Mouse (Mus musculus) hindbrain, postnatal 0 days (tissue): Measurements from ENCODE around the gene Lrfn1. TPM values are rescaled to one million over a fixed set of nuclear protein-coding genes. Genes with fewer than 3 reads are reported as not detected.

ENCODE experiments used
- ATAC-seq: fragments of 200-750 bp; cut with Nextera tagmentation; 2 replicates; pipeline ENCODE4 v1.8.0; 2017; ENCODE audit warnings: mild to moderate bottlenecking, moderate TSS enrichment, moderate library complexity
- DNase-seq: peaks from one replicate; pipeline ENCODE4 v3.0.0-alpha.2; 2015; ENCODE audit warnings: low spot score
- H3K27ac ChIP-seq: fragments of 300-500 bp; sonication (generic); 2 replicates; pipeline ENCODE4 v1.5.1; 2014; ENCODE audit warnings: mild to moderate bottlenecking
- H3K27me3 ChIP-seq: fragments of 300-500 bp; sonication (generic); 2 replicates; pipeline ENCODE4 v1.6.1; 2014; ENCODE audit warnings: low read length, mixed read lengths; ENCODE audit not compliant: insufficient read depth
- H3K36me3 ChIP-seq: fragments of 300-500 bp; sonication (generic); 2 replicates; pipeline ENCODE4 v1.6.1; 2014; ENCODE audit warnings: low read length, mixed read lengths; ENCODE audit not compliant: insufficient read depth
- H3K4me1 ChIP-seq: fragments of 300-500 bp; sonication (generic); 2 replicates; pipeline ENCODE4 v1.6.1; 2014; ENCODE audit warnings: antibody characterized with exemption, low read length, mixed read lengths; ENCODE audit not compliant: insufficient read depth
- H3K4me2 ChIP-seq: fragments of 300-500 bp; sonication (generic); 2 replicates; pipeline ENCODE4 v1.6.1; 2014; ENCODE audit warnings: low read depth, mild to moderate bottlenecking, low read length, moderate library complexity, mixed read lengths
- H3K4me3 ChIP-seq: fragments of 300-500 bp; sonication (generic); 2 replicates; pipeline ENCODE4 v1.5.1; 2014; ENCODE audit warnings: low read length
- H3K9ac ChIP-seq: fragments of 300-500 bp; sonication (generic); replicated peaks from 2 replicates; pipeline ENCODE4 v1.6.1; 2014; ENCODE audit warnings: mild to moderate bottlenecking, low read length, moderate library complexity, mixed read lengths
- H3K9me3 ChIP-seq: fragments of 300-500 bp; sonication (generic); 2 replicates; pipeline ENCODE4 v1.6.1; 2016; ENCODE audit warnings: low read length, mixed read lengths
- CTCF ChIP-seq: IDR thresholded peaks from 2 replicates; pipeline ENCODE4 v1.5.1; 2016; ENCODE audit warnings: antibody characterized with exemption, control low read depth, low read depth
- WGBS: fragments of 180-500 bp; shearing (Covaris S2); extraction: QIAGEN DNeasy Blood & Tissue Kit; methylation state at CpG from one replicate; pipeline ENCODE4 v1.1.7; 2014; 5-methylcytosine and 5-hydroxymethylcytosine counted together
- polyA plus RNA-seq: library from polyadenylated mRNA; unstranded; fragments of >200 nt; fragmentation: Nextera tagmentation; extraction: Ambion mirVana; gene quantifications from 2 replicates; pipeline ENCODE4 v1.2.1, GENCODE M21; 2015
- total RNA-seq: library from RNA; depleted of rRNA; stranded (reverse); fragments of >200 nt; gene quantifications from 2 replicates; pipeline ENCODE4 v1.2.3, GENCODE M21; 2014

Lrfn1 gene
- total and polyA plus RNA-seq, 2 experiments from 2014 or later = 18.0 to 140 TPM

- peak within 1 kb of the TSS; percentile 61 for H3K9ac ChIP-seq
- H3K36me3 ChIP-seq = no peaks in the 10 kb centered on the region
- no peaks in the 10 kb centered on the region for H3K9me3 ChIP-seq
- peak within 1 kb of the TSS; percentile 64 for H3K4me2 ChIP-seq
- peak; percentile 50 for ATAC-seq
- peak; percentile 90 for TF ChIP-seq CTCF
- H3K4me1 ChIP-seq = peaks cover 5% of the 10 kb centered on the region; the same call in 1 of the 2 replicates
- no peaks in the 10 kb centered on the region for H3K27me3 ChIP-seq
- peak; percentile 93 for DNase-seq
- 3% methylated on average over 16 of the region's 16 CpGs for WGBS
- H3K27ac ChIP-seq = peak within 1 kb of the TSS; percentile 89
- peak within 1 kb of the TSS; percentile 84 for H3K4me3 ChIP-seq
Measured at GRCm38 (mm10) chr7:28436932-28437570, 14.7 kb upstream of the Lrfn1 start, which contains the start of gene Gmfg. Gene Gmfg (plus strand): TSS chr7:28437447.

- no peak overlapping the region for H3K4me2 ChIP-seq
- H3K9me3 ChIP-seq = no peaks in the 10 kb centered on the region
- H3K4me3 ChIP-seq = no peak overlapping the region
- DNase-seq (no peak), ATAC-seq (no peak)
- no peaks in the 10 kb centered on the region for H3K27me3 ChIP-seq
- no peak overlapping the region for H3K27ac ChIP-seq
- no peak for TF ChIP-seq CTCF
- no peaks in the 10 kb centered on the region for H3K36me3 ChIP-seq
- H3K4me1 ChIP-seq = peaks cover 5% of the 10 kb centered on the region; the same call in 1 of the 2 replicates
- no peak overlapping the region for H3K9ac ChIP-seq
Measured at GRCm38 (mm10) chr7:28437964-28438363, 13.8 kb upstream of the Lrfn1 start.

- no peak for DNase-seq
Measured at GRCm38 (mm10) chr7:28438771-28439170, 13.0 kb upstream of the Lrfn1 start.

GRCm38 (mm10) chr7:28440739-28441138 lies 11.0 kb upstream of the Lrfn1 start:
- no peaks in the 10 kb centered on the region; the same call in 1 of the 2 replicates for H3K4me1 ChIP-seq
- no peaks in the 10 kb centered on the region for H3K36me3 ChIP-seq
- H3K27me3 ChIP-seq = 0 out of 2 replicates have a peak, but pooled peaks cover 1% of the 10 kb centered on the region
- no peak for TF ChIP-seq CTCF
- DNase-seq (no peak), ATAC-seq (no peak)
- H3K27ac ChIP-seq = no peak overlapping the region
- no peak overlapping the region for H3K9ac ChIP-seq
- H3K4me2 ChIP-seq = no peak overlapping the region
- WGBS = 44% methylated on average over 2 of the region's 2 CpGs
- no peaks in the 10 kb centered on the region for H3K9me3 ChIP-seq
- H3K4me3 ChIP-seq = no peak overlapping the region

More at GRCm38 (mm10) chr7:28438771-28439170, 13.0 kb upstream of the Lrfn1 start:
- no peak for TF ChIP-seq CTCF
- Histone ChIP-seq H3K4me3 (no peak overlapping the region), H3K27me3 (no peaks in the 10 kb centered on the region), H3K9me3 (no peaks in the 10 kb centered on the region), H3K4me1 (peaks cover 5% of the 10 kb centered on the region; the same call in 1 of the 2 replicates), H3K9ac (no peak overlapping the region), H3K36me3 (no peaks in the 10 kb centered on the region), H3K27ac (no peak overlapping the region), H3K4me2 (no peak overlapping the region)
- ATAC-seq = no peak
- 83% methylated on average over 2 of the region's 2 CpGs for WGBS

GRCm38 (mm10) chr7:28441776-28442485 lies 9.8 kb upstream of the Lrfn1 start:
- Histone ChIP-seq H3K4me3 (no peak overlapping the region), H3K27ac (no peak overlapping the region), H3K4me1 (no peaks in the 10 kb centered on the region; the same call in 1 of the 2 replicates), H3K36me3 (no peaks in the 10 kb centered on the region), H3K27me3 (0 out of 2 replicates have a peak, but pooled peaks cover 2% of the 10 kb centered on the region), H3K4me2 (no peak overlapping the region), H3K9ac (no peak overlapping the region), H3K9me3 (no peaks in the 10 kb centered on the region)
- TF ChIP-seq CTCF = no peak
- no peak for DNase-seq
- ATAC-seq = no peak
- WGBS = 89% methylated on average over 13 of the region's 14 CpGs

GRCm38 (mm10) chr7:28442688-28443087 lies 9.1 kb upstream of the Lrfn1 start:
- no peak for ATAC-seq
- H3K4me1 ChIP-seq = no peaks in the 10 kb centered on the region
- 44% methylated on average over 4 of the region's 4 CpGs for WGBS
- no peaks in the 10 kb centered on the region for H3K9me3 ChIP-seq
- H3K36me3 ChIP-seq = no peaks in the 10 kb centered on the region
- no peak overlapping the region for H3K27ac ChIP-seq
- TF ChIP-seq CTCF = no peak
- 0 out of 2 replicates have a peak, but pooled peaks cover 2% of the 10 kb centered on the region for H3K27me3 ChIP-seq
- no peak overlapping the region for H3K9ac ChIP-seq
- H3K4me3 ChIP-seq = no peak overlapping the region
- no peak overlapping the region for H3K4me2 ChIP-seq
- no peak for DNase-seq
